In the genomic region with DNA sequence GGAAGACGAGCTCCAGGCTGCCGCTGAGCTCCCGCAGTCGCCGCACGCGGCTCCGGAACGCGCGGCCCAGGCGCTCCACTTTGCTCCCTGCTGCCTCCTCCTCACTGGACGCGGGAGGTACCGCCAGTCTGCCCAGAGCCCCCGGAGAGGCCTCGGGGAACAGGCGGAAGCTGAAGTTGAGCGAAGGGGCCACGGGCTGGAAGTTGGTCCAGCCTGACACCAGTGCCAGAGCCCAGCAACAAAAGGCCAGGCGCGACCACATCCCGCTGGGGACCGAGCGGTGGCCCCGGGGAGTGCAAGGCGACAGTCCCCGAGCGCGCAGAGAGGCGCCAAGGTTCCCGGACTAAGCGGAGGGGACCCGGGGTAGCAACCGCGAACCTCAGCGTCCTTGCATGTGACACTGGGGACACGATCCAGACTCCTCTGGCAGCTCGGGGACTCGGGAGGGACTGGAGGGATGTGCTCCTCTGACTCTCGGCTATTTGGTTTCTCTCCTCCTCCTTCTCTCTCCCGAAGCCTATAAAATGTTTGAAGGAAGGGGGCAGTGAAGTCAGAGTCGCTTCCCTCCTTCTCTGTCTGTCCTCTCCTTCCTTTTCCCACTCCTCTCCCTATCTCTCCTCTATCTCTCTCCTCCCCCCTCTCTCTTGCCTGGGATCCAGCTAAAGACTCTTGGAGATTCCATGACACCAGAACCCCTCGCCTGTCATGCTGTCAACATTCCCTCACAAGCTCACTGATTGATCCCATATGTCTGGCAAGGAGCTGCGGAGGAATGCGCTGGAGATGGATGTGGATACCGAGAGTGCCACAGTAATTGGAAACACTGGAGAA, we compare ENCODE assay signal across 7 mouse cellular contexts. TPM values are rescaled to one million over a fixed set of nuclear protein-coding genes. Genes with fewer than 3 reads are reported as not detected.
DNase-seq lines count a peak whose midpoint lies in the region; ATAC-seq and TF ChIP-seq lines count a peak whose summit lies in the region.

A gene (minus strand): TSS at position 745 of the 831 bp plus-strand sequence.

- intact Hi-C loops in heart, postnatal 10 days (cut with DNase I) = no loop called here

- no peak for TF ChIP-seq POLR2A in bone marrow macrophage, adult 2 months (IDR thresholded peaks at IDR 0.05; ENCODE audit: borderline replicate concordance, low read depth, low read length)
- TF ChIP-seq POLR2A in embryonic fibroblast, embryonic 13.5 days (IDR thresholded peaks at IDR 0.05; ENCODE audit: low read depth, low read length) = peak; percentile 64

- peak; percentile 38 for DNase-seq in R1 (ENCODE audit: low read depth, low spot score)
- peak; percentile 56 to 58 for DNase-seq in heart, postnatal 10 days
- peak; percentile 67 to 77 for DNase-seq in kidney, postnatal 4 days
- DNase-seq in stomach, postnatal 0 days (ENCODE audit: low spot score) = peak; percentile 35

- no peaks in the 10 kb centered on the region for H3K36me3 ChIP-seq in megakaryocyte, embryonic 14.5 days (replicated peaks; ENCODE audit: low read length)
- no peaks in the 10 kb centered on the region for H3K36me3 ChIP-seq in stomach, postnatal 0 days (ENCODE audit: control insufficient read depth, insufficient read depth, low read length)

- H3K4me2 ChIP-seq in stomach, postnatal 0 days (replicated peaks; ENCODE audit: low read depth) = peak within 1 kb of the TSS; percentile 67

- WGBS in stomach, postnatal 0 days = 1% methylated on average over 43 of the region's 47 CpGs

- no peak for TF ChIP-seq EP300 in stomach, postnatal 0 days (optimal IDR thresholded peaks at IDR 0.05)

- TF ChIP-seq CTCF in bone marrow macrophage, adult 2 months (IDR thresholded peaks at IDR 0.05; ENCODE audit: low read depth, low read length) = no peak
- no peak for TF ChIP-seq CTCF in embryonic fibroblast, embryonic 13.5 days (IDR thresholded peaks at IDR 0.05; ENCODE audit: borderline replicate concordance, insufficient read depth, low read length)
- TF ChIP-seq CTCF in stomach, postnatal 0 days (IDR thresholded peaks at IDR 0.05; ENCODE audit: low read depth) = 0 out of 2 replicates have a peak, but pooled peaks have one; percentile 13

- H3K9me3 ChIP-seq in megakaryocyte, embryonic 14.5 days = no peaks in the 10 kb centered on the region
- no peaks in the 10 kb centered on the region for H3K9me3 ChIP-seq in stomach, postnatal 0 days (ENCODE audit: control insufficient read depth, low read length)

- no peaks in the 10 kb centered on the region for H3K4me1 ChIP-seq in bone marrow macrophage, adult 2 months (ENCODE audit: control insufficient read depth, insufficient read depth, low read length)
- peaks cover 2% of the 10 kb centered on the region; the same call in 1 of the 2 replicates for H3K4me1 ChIP-seq in embryonic fibroblast, embryonic 13.5 days (ENCODE audit: control insufficient read depth, insufficient read depth, low read length)
- H3K4me1 ChIP-seq in megakaryocyte, embryonic 14.5 days = peaks cover 10% of the 10 kb centered on the region
- H3K4me1 ChIP-seq in stomach, postnatal 0 days (replicated peaks; ENCODE audit: control insufficient read depth, insufficient read depth) = no peaks in the 10 kb centered on the region

- peak; percentile 38; the same call in 1 of the 2 replicates for ATAC-seq in stomach, postnatal 0 days (ENCODE audit: low FRiP score, low TSS enrichment)

- H3K27ac ChIP-seq in bone marrow macrophage, adult 2 months (ENCODE audit: insufficient read depth, low read depth, low read length) = no peak within 1 kb of the TSS
- H3K27ac ChIP-seq in embryonic fibroblast, embryonic 13.5 days (ENCODE audit: insufficient read depth, low read length) = peak within 1 kb of the TSS; percentile 74
- peak within 1 kb of the TSS; percentile 78 for H3K27ac ChIP-seq in stomach, postnatal 0 days (replicated peaks)

- peaks cover 53% of the 10 kb centered on the region for H3K27me3 ChIP-seq in megakaryocyte, embryonic 14.5 days (replicated peaks)
- H3K27me3 ChIP-seq in stomach, postnatal 0 days (ENCODE audit: control insufficient read depth, insufficient read depth, low read length) = peaks cover 9% of the 10 kb centered on the region; the same call in 1 of the 2 replicates

- peak within 1 kb of the TSS; percentile 68 for H3K9ac ChIP-seq in stomach, postnatal 0 days (ENCODE audit: low read length)

- H3K4me3 ChIP-seq in bone marrow macrophage, adult 2 months (ENCODE audit: insufficient read depth, low read length) = 0 out of 2 replicates have a peak within 1 kb of the TSS, but pooled peaks have one; percentile 17
- H3K4me3 ChIP-seq in embryonic fibroblast, embryonic 13.5 days (ENCODE audit: insufficient read depth, low read length) = peak within 1 kb of the TSS; percentile 62
- H3K4me3 ChIP-seq in megakaryocyte, embryonic 14.5 days (replicated peaks) = peak within 1 kb of the TSS; percentile 84
- peak within 1 kb of the TSS; percentile 53 for H3K4me3 ChIP-seq in stomach, postnatal 0 days (ENCODE audit: low read depth, low read length)

RNA-seq across cellular contexts. Expression of the gene that starts here (rescaled TPM):
- 0.07 and 0.12 TPM in 2 replicates for polyA plus RNA-seq in bone marrow macrophage, adult 2 months (2012; ENCODE audit: insufficient read depth, insufficient read length, missing spikeins)
- polyA plus RNA-seq in embryonic fibroblast, embryonic 13.5 days (2011; ENCODE audit: insufficient read length, low read depth, missing spikeins) = 82.5 and 85.8 TPM in 2 replicates
- 10 to 100 TPM; 11.0 to 12.1 TPM for total RNA-seq in heart, postnatal 10 days (2021)
- not detected in 2 replicates for polyA plus RNA-seq in megakaryocyte, embryonic 14.5 days (2012; ENCODE audit: insufficient read depth, low replicate concordance)
- polyA plus RNA-seq in stomach, postnatal 0 days (2015; fragmentation: Nextera tagmentation; extraction: Ambion mirVana) = 2.4 and 2.6 TPM in 2 replicates

Comparison
In these comparisons a context has a peak if more than half of its experiments do, and no peak if none do; other contexts are left out.
1. RNA of the gene that starts here (polyA plus RNA-seq): 82.5 to 85.8 TPM in embryonic fibroblast, embryonic 13.5 days; 2.4 to 2.6 TPM in stomach, postnatal 0 days, 0.07 to 0.12 TPM in bone marrow macrophage, adult 2 months and not detected in megakaryocyte, embryonic 14.5 days; every median in the first group is over 10 times any median in the second.
2. H3K4me3 ChIP-seq: peak in every context shown above with its lines; median percentile 84 in megakaryocyte, embryonic 14.5 days; 62 in embryonic fibroblast, embryonic 13.5 days; 53 in stomach, postnatal 0 days; 17 in bone marrow macrophage, adult 2 months.
3. Peak in every context shown above with its lines, with median percentiles within 50 percentile points of each other: DNase-seq.